Mouse (Mus musculus) intestine, embryonic 14.5 days (tissue): ENCODE measurements around the gene Efemp2. TPM values are rescaled to one million over a fixed set of nuclear protein-coding genes. Genes with fewer than 3 reads are reported as not detected.

Source experiments
- ATAC-seq: fragments of 200-750 bp; cut with Nextera tagmentation; replicated peaks from 2 replicates; pipeline ENCODE4 v1.8.0; 2017; ENCODE audit warnings: low read depth, moderate number of reproducible peaks, moderate TSS enrichment, moderate library complexity; ENCODE audit not compliant: low FRiP score, low TSS enrichment
- DNase-seq: peaks from one replicate; pipeline ENCODE4 v3.0.0-alpha.2; 2018; ENCODE audit warnings: low spot score
- H3K27ac ChIP-seq: fragments of 300-500 bp; sonication (generic); 2 replicates; pipeline ENCODE4 v1.5.1; 2014; ENCODE audit warnings: low read depth, mild to moderate bottlenecking, control low read depth
- H3K27me3 ChIP-seq: fragments of 300-500 bp; sonication (generic); replicated peaks from 2 replicates; pipeline ENCODE4 v1.6.1; 2014; ENCODE audit warnings: low read length, control low read depth; ENCODE audit not compliant: control insufficient read depth, insufficient read depth
- H3K36me3 ChIP-seq: fragments of 300-500 bp; sonication (generic); 2 replicates; pipeline ENCODE4 v1.6.1; 2014; ENCODE audit warnings: low read length, control low read depth; ENCODE audit not compliant: control insufficient read depth, insufficient read depth
- H3K4me1 ChIP-seq: fragments of 300-500 bp; sonication (generic); replicated peaks from 2 replicates; pipeline ENCODE4 v1.6.1; 2014; ENCODE audit warnings: low read length, control low read depth, mixed read lengths; ENCODE audit not compliant: control insufficient read depth, insufficient read depth
- H3K4me2 ChIP-seq: fragments of 300-500 bp; sonication (generic); 2 replicates; pipeline ENCODE4 v1.6.1; 2014; ENCODE audit warnings: low read length
- H3K4me3 ChIP-seq: fragments of 300-500 bp; sonication (generic); 2 replicates; pipeline ENCODE4 v1.5.1; 2014; ENCODE audit warnings: low read depth, low read length, control low read depth, mixed read lengths
- H3K9ac ChIP-seq: fragments of 300-500 bp; sonication (generic); 2 replicates; pipeline ENCODE4 v1.6.1; 2014; ENCODE audit warnings: mild to moderate bottlenecking, low read length
- H3K9me3 ChIP-seq: fragments of 300-500 bp; sonication (generic); 2 replicates; pipeline ENCODE4 v1.6.1; 2016; ENCODE audit warnings: low read length, control low read depth; ENCODE audit not compliant: control insufficient read depth
- WGBS: fragments of 180-500 bp; shearing (Covaris S2); extraction: QIAGEN DNeasy Blood & Tissue Kit; methylation state at CpG from one replicate; pipeline ENCODE4 v1.1.7; 2014; 5-methylcytosine and 5-hydroxymethylcytosine counted together
- polyA plus RNA-seq: library from polyadenylated mRNA; unstranded; fragments of >200 nt; fragmentation: Nextera tagmentation; extraction: Ambion mirVana; gene quantifications from 2 replicates; pipeline ENCODE4 v1.2.1, GENCODE M21; 2014

Gene Efemp2
- polyA plus RNA-seq, 1 experiment from 2014 or later = 136 TPM

DNA sequence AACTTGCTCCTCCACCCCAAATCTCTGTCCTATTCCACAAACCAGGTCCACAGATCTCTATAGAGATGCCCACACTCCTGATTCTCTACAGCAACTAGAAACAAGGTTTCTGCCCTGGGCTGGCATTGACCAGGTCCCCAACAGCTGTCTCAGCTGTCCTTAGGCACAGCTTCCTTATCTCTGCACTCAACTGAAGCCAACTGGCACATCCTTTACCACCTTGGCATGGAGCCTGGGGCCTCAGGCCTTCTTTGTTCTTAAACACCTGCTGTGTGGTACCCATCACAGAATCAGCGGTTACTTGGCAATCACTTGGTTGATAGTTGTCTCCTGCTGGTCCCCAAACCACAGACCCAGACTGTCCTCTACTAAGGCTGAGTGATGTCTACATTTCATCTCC, 43.3 kb upstream of the Efemp2 start:
- Histone ChIP-seq H3K9ac (no peak overlapping the region), H3K4me1 (peaks cover 31% of the 10 kb centered on the region), H3K36me3 (peaks cover 14% of the 10 kb centered on the region), H3K9me3 (no peaks in the 10 kb centered on the region), H3K4me2 (no peak overlapping the region), H3K27me3 (no peaks in the 10 kb centered on the region), H3K27ac (no peak overlapping the region), H3K4me3 (no peak overlapping the region)
- WGBS = 94% methylated on average over 1 of the region's 1 CpGs
- ATAC-seq = no peak
- no peak for DNase-seq

DNA sequence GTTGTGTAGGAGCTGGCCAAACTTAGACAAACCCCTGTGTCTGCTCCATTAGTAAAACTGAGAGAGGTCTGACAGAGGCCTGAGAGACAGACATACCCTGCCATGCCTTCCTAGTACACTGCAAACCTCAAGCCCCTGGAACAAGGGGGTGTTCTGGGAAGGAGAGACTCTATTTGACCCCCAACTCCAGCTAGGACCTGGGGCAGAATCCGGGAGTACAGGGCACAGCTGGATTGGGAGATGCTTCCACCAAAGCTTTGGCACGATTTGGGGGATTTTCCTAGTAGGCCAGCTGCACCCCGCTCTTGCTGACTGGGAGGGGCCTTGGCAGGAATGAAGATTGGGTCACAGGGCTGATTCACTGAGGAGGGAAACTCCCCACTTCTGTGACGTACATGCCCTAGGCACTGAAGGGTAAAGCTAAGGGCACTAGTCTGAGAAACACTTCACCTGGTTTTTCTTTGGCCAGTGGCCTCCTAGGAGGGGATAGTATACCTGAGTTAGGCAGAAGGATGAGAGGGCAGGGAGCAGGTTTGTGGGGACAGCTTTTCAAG, 41.8 kb upstream of the Efemp2 start:
- H3K4me1 ChIP-seq = peaks cover 18% of the 10 kb centered on the region
- ATAC-seq (no peak), DNase-seq (no peak)
- H3K4me2 ChIP-seq = no peak overlapping the region
- H3K9ac ChIP-seq = no peak overlapping the region
- 77% methylated on average over 4 of the region's 4 CpGs for WGBS
- peaks cover 4% of the 10 kb centered on the region for H3K36me3 ChIP-seq
- H3K9me3 ChIP-seq = no peaks in the 10 kb centered on the region
- no peak overlapping the region for H3K27ac ChIP-seq
- H3K27me3 ChIP-seq = no peaks in the 10 kb centered on the region
- no peak overlapping the region for H3K4me3 ChIP-seq

DNA sequence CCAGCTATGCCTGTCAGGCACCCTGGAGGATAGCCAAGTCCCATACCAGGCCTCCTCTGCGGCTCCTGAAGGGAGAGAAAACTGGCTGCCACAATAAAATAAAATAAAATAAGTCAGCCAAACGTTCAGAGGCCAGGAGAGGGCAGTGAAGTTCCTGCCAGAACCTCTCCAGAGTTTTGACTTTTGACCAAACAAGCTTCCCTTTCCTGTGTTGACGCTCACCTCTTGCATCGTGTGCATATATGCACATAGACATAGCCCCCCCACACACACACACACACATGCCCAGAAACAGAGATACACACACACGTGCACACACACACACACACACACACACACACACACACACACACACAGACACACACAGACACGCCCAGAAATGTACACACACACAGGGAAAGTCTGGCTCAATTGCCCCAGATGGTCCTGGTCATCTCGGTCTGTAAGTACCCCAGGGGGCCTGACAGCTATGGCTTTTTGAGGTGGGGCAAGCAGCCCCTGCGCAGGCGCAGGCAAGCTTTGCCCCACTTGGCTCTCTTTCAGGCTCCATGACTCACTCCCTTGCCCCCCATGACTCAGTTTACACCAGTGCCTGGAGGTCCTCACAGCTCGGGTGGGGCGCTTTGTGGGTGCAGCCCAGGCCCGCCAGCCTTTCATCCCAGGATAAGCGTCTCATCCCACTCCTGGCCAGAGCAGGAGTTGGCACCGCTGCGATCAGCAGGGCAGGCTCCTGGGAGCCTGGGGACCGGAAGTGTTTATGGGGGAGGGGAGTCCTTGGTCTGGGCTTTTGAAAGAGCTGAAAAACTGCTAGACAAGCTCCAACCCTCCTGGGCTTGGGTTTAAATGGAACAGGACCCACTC, 40.5 kb upstream of the Efemp2 start:
- peak overlapping the region; percentile 64 for H3K4me2 ChIP-seq
- ATAC-seq (peak; percentile 60), DNase-seq (peak; percentile 76)
- peak overlapping the region; percentile 58; the same call in 1 of the 2 replicates for H3K27ac ChIP-seq
- no peaks in the 10 kb centered on the region for H3K9me3 ChIP-seq
- no peaks in the 10 kb centered on the region for H3K36me3 ChIP-seq
- peak overlapping the region; percentile 17; the same call in 1 of the 2 replicates for H3K9ac ChIP-seq
- H3K4me3 ChIP-seq = peak overlapping the region; percentile 6; the same call in 1 of the 2 replicates
- H3K27me3 ChIP-seq = no peaks in the 10 kb centered on the region
- 4% methylated on average over 15 of the region's 16 CpGs for WGBS
- H3K4me1 ChIP-seq = peaks cover 15% of the 10 kb centered on the region

DNA sequence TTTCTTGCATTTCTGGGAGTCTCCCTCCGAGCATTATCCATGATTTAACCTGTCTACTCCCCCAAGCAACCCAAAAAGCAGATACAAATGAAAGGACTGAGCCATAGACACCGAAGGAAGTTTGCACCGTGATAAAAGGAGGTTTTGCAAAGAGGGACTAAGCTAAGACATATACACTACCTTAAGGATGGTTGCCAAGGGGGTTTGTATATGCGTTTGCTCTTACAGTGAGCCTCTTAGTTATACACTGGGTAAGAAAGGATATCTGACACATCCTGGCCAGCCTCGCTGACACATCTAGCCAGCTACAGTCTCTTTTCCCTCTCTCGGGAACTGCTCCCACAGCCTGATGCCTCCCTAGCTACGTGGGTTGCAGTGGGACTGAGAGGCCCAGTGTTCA, 39.8 kb upstream of the Efemp2 start:
- Histone ChIP-seq H3K27me3 (no peaks in the 10 kb centered on the region), H3K27ac (0 out of 2 replicates have a peak overlapping the region, but pooled peaks have one; percentile 58), H3K9ac (peak overlapping the region; percentile 17; the same call in 1 of the 2 replicates), H3K9me3 (no peaks in the 10 kb centered on the region), H3K36me3 (no peaks in the 10 kb centered on the region), H3K4me2 (peak overlapping the region; percentile 64), H3K4me1 (peaks cover 15% of the 10 kb centered on the region), H3K4me3 (0 out of 2 replicates have a peak overlapping the region, but pooled peaks have one; percentile 6)
- no peak for DNase-seq
- ATAC-seq = no peak
- 51% methylated on average over 7 of the region's 7 CpGs for WGBS

GRCm38 (mm10) chr19:5444371-5444908, 29.3 kb upstream of the Efemp2 start:
- peaks cover 5% of the 10 kb centered on the region; the same call in 1 of the 2 replicates for H3K9me3 ChIP-seq
- 65% methylated on average over 9 of the region's 9 CpGs for WGBS
- H3K36me3 ChIP-seq = no peaks in the 10 kb centered on the region
- H3K27ac ChIP-seq = no peak overlapping the region
- DNase-seq = no peak
- peaks cover 10% of the 10 kb centered on the region; the same call in 1 of the 2 replicates for H3K4me1 ChIP-seq
- H3K4me2 ChIP-seq = no peak overlapping the region
- no peak overlapping the region for H3K4me3 ChIP-seq
- no peak overlapping the region for H3K9ac ChIP-seq
- no peak for ATAC-seq
- peaks cover 46% of the 10 kb centered on the region for H3K27me3 ChIP-seq

DNA sequence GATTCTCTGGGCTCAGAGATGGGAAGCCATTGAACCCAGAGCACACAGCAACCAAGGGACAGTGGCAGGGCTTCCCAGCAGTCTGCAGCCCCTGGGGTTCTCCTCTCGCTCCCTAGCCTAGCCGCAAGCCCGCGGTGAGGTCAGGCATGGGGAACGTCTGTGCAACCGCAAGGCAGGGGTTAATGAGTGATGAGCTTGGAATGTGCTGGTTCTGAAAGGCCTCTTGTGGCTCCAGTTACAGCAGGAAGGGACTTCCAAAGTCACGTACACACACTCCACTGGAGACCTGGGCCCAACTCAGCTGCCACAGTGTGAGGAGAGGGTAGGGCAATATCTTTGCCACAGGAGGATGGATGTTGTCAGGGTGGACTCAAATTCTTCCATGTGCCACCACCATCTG, 28.8 kb upstream of the Efemp2 start:
- Histone ChIP-seq H3K36me3 (no peaks in the 10 kb centered on the region), H3K9ac (no peak overlapping the region), H3K4me3 (no peak overlapping the region), H3K4me2 (no peak overlapping the region), H3K27me3 (peaks cover 51% of the 10 kb centered on the region), H3K4me1 (peaks cover 10% of the 10 kb centered on the region; the same call in 1 of the 2 replicates), H3K9me3 (peaks cover 5% of the 10 kb centered on the region; the same call in 1 of the 2 replicates), H3K27ac (no peak overlapping the region)
- DNase-seq (no peak), ATAC-seq (no peak)
- WGBS = 22% methylated on average over 7 of the region's 7 CpGs

DNA sequence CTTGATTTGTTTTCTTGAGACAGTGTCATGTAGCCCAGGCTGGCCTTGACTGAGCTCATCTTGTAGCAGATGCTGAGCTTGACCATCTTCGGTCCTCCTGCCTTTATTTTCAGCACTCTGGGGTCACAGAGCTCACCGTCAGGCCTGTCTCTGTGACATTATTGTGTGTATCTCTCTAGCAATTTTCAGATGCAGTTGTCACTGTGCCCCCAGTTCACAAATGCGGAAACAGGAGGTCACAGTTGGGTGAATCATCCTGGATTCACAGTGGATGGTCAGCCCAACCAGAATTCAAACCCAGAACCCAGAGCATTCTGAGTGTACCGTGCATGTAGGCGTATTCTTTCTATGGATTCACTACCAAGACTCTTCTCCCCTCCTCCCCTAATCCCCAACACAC, 28.0 kb upstream of the Efemp2 start:
- Histone ChIP-seq H3K4me1 (peaks cover 10% of the 10 kb centered on the region; the same call in 1 of the 2 replicates), H3K27me3 (peaks cover 59% of the 10 kb centered on the region), H3K36me3 (no peaks in the 10 kb centered on the region), H3K27ac (no peak overlapping the region), H3K9me3 (no peaks in the 10 kb centered on the region; the same call in 1 of the 2 replicates), H3K9ac (no peak overlapping the region), H3K4me3 (no peak overlapping the region), H3K4me2 (no peak overlapping the region)
- no peak for DNase-seq
- WGBS = 88% methylated on average over 5 of the region's 5 CpGs
- no peak for ATAC-seq

- under 1% methylated on average over 68 of the region's 70 CpGs for WGBS
These were observed 26.0 kb upstream of the Efemp2 start, which contains the start of gene Fosl1 for GRCm38 (mm10) chr19:5447515-5448353. Fosl1 (plus strand) TSS chr19:5447547.

More at GRCm38 (mm10) chr19:5447515-5448353, 26.0 kb upstream of the Efemp2 start, which contains the start of gene Fosl1:
- Histone ChIP-seq H3K4me3 (peak within 1 kb of the TSS; percentile 53), H3K9ac (peak within 1 kb of the TSS; percentile 29; the same call in 1 of the 2 replicates), H3K36me3 (no peaks in the 10 kb centered on the region), H3K4me2 (peak within 1 kb of the TSS; percentile 99), H3K9me3 (no peaks in the 10 kb centered on the region; the same call in 1 of the 2 replicates), H3K4me1 (peaks cover 10% of the 10 kb centered on the region; the same call in 1 of the 2 replicates), H3K27me3 (peaks cover 59% of the 10 kb centered on the region), H3K27ac (no peak within 1 kb of the TSS)
- peak; percentile 62 for ATAC-seq
- DNase-seq = peak; percentile 85
